Mouse (Mus musculus) bone marrow, adult 2 months (tissue): ENCODE data around the gene Tmem107.

Experiments
- CTCF ChIP-seq: fragments of 200-500 bp; IDR thresholded peaks from 2 replicates; pipeline ENCODE4 v1.5.1; 2011; ENCODE audit warnings: low read length, control low read depth; ENCODE audit not compliant: control insufficient read depth, insufficient read depth
- POLR2A ChIP-seq: fragments of 200-500 bp; IDR thresholded peaks from 2 replicates; pipeline ENCODE4 v1.6.1; 2011; ENCODE audit warnings: low read depth, mild to moderate bottlenecking, control low read depth, low read length, borderline replicate concordance; ENCODE audit not compliant: control insufficient read depth

DNA sequence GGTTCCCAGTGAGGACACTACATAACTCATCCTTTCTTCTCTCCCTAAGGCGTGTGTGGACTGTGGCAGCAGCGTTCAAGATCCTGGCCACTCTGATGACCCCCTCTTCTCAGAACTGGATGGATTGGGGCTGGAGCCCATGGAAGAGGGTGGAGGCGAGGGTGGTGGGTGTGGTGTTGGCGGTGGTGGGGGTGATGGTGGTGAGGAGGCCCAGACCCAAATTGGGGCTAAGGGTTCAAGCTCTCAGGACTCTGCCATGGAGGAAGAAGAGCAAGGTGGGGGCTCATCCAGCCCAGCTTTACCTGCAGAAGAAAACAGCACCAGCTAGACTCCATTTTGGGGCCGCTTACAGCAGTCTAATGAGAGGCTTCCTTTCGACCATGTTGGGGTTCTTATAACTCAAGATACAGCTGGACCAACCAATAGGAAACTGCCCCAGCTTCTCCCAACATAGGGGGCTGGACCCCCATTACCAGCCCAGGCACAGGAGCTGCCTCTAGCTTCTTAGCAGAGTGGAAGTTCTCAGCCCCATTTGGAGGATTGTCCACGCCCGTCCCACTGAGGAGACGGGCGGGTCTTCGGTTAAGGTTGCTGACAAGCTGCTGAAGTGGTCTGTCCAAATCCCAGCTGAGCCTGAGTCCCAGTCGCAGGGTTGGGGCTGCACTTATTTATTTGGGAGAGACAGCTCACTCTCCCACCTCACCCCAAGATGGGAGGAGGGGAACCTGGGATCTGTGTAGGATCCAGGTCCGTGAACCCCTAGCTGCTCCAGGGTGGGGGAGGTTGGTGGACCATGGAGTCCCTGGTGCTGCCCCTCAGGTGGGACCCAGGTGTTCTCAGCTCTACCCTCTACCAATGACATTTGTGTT lies 38.7 kb downstream of the Tmem107 start:
- no peak for TF ChIP-seq POLR2A
- TF ChIP-seq CTCF = no peak
